Mouse (Mus musculus): ENCODE measurements around the gene H2-Eb1.
A peak's percentile ranks its signal among the peaks of the same experiment; 100 is the strongest.

The H2-Eb1 gene

GRCm38 (mm10) chr17:34317275-34317674, 11.6 kb downstream of the H2-Eb1 start:
- DNase-seq (ENCODE audit: low spot score) = no peak

- DNase-seq (ENCODE audit: low spot score) = no peak
Measured at GRCm38 (mm10) chr17:34325436-34325835, 19.8 kb downstream of the H2-Eb1 start, which contains the start of gene H2-Eb2. TSS of gene H2-Eb2 (plus strand) at chr17:34325665.

- DNase-seq (ENCODE audit: low spot score) = no peak
Measured at GRCm38 (mm10) chr17:34326373-34326772, 20.7 kb downstream of the H2-Eb1 start.

DNA sequence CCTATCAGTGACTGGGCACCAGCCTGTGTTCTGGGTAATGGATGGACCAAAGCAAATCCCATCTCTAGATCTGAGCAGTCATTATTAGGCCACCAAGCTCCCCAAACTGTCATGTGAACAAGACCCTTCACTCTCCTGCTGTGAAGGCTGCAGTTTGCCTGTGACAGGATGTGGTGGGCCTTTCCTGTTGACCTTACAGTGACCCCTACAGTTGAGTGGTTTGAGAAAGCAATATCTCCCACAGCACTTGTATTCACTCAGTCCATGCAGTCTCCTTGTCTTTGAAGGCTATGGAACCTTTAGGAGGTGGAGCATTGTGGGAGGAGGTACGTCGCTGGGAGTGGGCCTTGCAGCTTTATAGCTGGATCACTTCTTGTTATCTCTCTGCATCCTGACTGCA, 24.1 kb downstream of the H2-Eb1 start:
- no peak for DNase-seq (ENCODE audit: low spot score)

DNA sequence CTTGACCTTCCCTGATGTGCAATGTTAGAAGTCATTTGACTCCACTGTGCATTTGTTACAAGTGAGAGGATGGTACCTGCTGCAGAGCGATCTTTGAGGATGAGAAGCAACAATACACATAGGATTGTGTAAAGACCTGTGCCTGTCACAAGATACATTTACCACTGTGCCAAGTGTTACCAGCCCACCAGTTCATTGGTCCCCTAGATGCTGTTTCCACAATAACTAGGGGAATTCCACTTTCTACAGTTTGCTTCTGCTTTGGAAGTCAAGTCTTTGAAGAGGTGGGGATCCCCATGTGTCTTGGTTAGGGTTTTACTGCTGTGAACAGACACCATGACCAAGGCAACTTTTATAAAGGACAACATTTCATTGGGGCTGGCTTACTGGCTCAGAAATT, 25.5 kb downstream of the H2-Eb1 start:
- no peak for DNase-seq (ENCODE audit: low spot score)

GRCm38 (mm10) chr17:34340619-34341402, 35.1 kb downstream of the H2-Eb1 start:
- no peak for DNase-seq (ENCODE audit: low spot score)

DNA sequence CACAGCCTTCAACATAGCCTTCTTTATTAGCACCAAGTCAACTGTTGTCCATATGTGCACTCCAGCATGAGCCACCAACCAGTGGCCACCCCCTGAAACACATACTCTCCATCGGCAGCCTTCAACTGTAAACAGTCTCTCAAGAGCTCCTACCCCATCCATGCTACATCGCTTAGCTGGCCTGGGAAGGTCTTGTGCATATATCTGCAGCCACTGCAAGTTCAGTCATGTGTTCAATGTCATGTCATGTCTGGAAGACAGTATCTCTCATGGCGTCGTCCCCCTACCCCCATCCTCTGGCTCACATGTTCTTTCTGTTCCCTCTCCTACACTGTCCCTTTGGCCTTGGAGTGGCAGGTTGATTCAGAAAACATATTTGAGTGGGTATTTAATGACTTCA, 39.2 kb downstream of the H2-Eb1 start:
- no peak for DNase-seq (ENCODE audit: low spot score)

- DNase-seq (ENCODE audit: low spot score) = no peak
Measured at GRCm38 (mm10) chr17:34345486-34345885, 39.8 kb downstream of the H2-Eb1 start.

DNA sequence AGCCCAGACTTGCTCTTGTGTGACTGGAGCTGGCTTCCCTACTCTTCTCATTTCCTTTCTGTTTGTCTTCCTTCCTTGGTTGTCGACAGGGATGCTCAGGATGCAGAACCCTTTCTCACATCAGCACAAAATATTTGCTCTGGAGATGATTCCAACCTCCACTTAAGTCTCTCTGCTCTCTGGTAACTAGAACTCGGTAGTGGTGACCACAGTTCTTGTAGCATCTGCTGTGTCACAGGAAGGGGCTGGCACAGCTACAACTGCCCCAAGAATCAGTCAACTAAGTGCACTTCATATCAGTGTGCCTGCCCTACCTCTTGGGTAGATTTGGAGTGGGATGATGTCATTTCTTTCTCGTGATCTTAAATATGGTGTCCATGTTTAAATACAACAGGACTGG, 40.4 kb downstream of the H2-Eb1 start:
- DNase-seq (ENCODE audit: low spot score) = no peak

- no peak for DNase-seq (ENCODE audit: low spot score)
Measured at GRCm38 (mm10) chr17:34347606-34348308, 42.1 kb downstream of the H2-Eb1 start.

GRCm38 (mm10) chr17:34349429-34349828, 43.8 kb downstream of the H2-Eb1 start:
- peak; percentile 24 for DNase-seq (ENCODE audit: low spot score)

DNA sequence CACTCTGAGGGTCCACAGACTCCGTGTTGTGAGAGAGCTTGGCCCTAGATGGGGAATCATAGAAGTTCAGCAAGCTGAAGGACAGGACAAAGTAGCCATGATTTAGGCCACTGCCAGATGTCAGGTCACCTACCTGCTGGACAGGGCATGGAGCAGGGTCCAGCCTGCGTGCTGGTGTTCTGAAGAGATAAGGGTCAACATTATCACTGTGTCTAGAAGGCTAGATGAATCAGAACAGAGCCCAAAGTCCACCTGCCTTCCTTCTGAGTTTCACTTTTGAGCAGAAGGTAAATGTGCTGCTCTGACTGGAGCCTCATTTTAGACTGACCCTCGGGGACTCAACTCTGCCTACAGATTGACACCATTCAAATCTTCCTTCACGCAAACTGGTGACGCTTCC, 48.9 kb downstream of the H2-Eb1 start, which contains the start of gene Btnl2:
Gene Btnl2 (plus strand): TSS at position 284 of the 400 bp plus-strand sequence.
- no peak for DNase-seq (ENCODE audit: low spot score)

DNA sequence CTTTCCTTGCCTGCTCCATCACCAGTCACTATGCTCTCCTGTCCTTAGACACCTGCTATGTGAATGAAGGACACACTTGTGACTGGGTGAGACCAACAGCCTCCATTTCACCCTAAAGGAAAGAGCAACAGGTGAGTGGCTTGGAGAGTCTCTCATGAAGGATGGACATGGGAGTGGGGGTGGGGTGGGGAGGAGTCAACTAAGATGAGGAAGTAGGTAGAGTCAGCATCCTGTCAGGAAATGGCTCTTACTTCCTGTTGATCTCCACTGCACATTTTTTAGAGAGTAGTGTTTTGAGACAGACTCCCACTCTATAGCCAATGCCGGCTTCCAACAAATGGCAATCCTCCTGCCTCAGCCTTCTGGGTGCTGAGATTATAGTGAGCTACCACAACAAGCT, 49.3 kb downstream of the H2-Eb1 start:
- DNase-seq (ENCODE audit: low spot score) = no peak

- DNase-seq (ENCODE audit: low spot score) = no peak
Measured at GRCm38 (mm10) chr17:34362954-34363546, 57.4 kb downstream of the H2-Eb1 start.

GRCm38 (mm10) chr17:34363676-34364310, 58.1 kb downstream of the H2-Eb1 start:
- no peak for DNase-seq (ENCODE audit: low spot score)

GRCm38 (mm10) chr17:34365031-34365430, 59.4 kb downstream of the H2-Eb1 start:
- no peak for DNase-seq (ENCODE audit: low spot score)
